Mouse (Mus musculus) adrenal gland, postnatal 36 days (tissue): ENCODE measurements around the gene Fut7. TPM values are rescaled to one million over a fixed set of nuclear protein-coding genes. Genes with fewer than 3 reads are reported as not detected.
"Not testable (repeated sequence)": the region's sequence is repeated elsewhere in the genome, so short reads cannot be mapped to it uniquely, and the experiment has no call there.

Source experiments
- DNase-seq, 2 experiments: peaks; one replicate each; pipeline ENCODE4 v3.0.0; 2021; ENCODE audit warnings: mixed read lengths in 1 of 2
- long read RNA-seq, 2 experiments: library from polyadenylated mRNA; stranded (forward); transcript quantifications; one replicate each; pipeline ENCODE4 v2.0.0; 2021; ENCODE audit warnings: borderline sequencing depth in 2 of 2
- total RNA-seq, 2 experiments: library from RNA; stranded (reverse); gene quantifications; 2 replicates each; pipeline ENCODE4 v1.2.3; 2021

Gene Fut7
- not detected for total RNA-seq
- long read RNA-seq, experiment 1, result 0 reads
- long read RNA-seq, experiment 2, result 0 reads

- DNase-seq, result peak in 1 of 2 experiments; percentile 15
Measured at GRCm38 (mm10) chr2:25422587-25423410, at the start of gene Fut7. Gene Fut7, plus strand, starts transcription at chr2:25423267.

- DNase-seq, result no peak
Measured at GRCm38 (mm10) chr2:25373431-25373830, 49.6 kb upstream of the Fut7 start.

- DNase-seq, result peak; percentile 47 to 73
Measured at GRCm38 (mm10) chr2:25376589-25376988, 46.5 kb upstream of the Fut7 start.

DNA sequence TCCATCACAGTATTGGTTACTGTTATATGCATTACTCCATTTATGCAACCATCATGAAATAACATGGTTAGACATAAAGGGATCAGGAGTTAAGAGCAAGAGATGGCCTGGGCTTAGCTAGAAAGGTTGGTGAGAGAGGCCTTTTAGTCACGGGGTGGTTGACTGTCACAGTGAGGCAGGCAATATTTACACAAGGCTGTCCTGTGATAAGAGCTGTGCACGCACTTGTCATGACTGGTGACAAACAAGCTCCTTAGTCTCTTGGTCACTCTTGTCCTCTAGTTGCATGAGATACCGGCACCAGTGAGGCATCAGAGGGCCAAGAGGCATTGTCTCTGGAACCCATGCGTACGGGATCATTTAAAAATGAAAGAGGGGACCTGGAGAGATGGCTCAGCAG lies 38.6 kb upstream of the Fut7 start:
- DNase-seq, result no peak

DNA sequence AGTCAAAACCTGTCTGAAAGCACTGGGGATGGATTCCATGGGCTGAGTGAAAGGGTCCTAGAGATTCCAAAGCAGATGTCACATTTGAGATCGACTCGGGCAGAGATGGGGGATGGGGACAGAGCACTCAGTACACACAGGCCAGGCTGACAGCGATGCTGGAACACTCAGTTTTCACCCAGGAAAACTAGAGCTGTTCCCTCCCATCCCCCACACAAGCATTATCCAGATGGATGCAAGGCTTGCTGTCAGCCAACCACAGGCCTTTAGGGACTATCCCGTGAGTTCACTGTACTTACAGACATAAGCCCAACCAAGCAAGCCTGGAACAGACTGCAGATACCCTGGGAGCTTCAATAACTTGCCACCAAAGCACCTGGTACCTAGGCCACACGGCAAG lies 31.8 kb upstream of the Fut7 start:
- DNase-seq, result no peak

- DNase-seq, result no peak
Measured at GRCm38 (mm10) chr2:25394281-25395221, 28.5 kb upstream of the Fut7 start.

GRCm38 (mm10) chr2:25395721-25396596 lies 27.1 kb upstream of the Fut7 start, which contains the start of gene Entpd2:
Gene Entpd2, plus strand, starts transcription at chr2:25395874.
- DNase-seq, result peak; percentile 39 to 50

GRCm38 (mm10) chr2:25396597-25396983 lies 26.5 kb upstream of the Fut7 start:
- DNase-seq, result no peak

GRCm38 (mm10) chr2:25397010-25397409 lies 26.1 kb upstream of the Fut7 start:
- no peak for DNase-seq

- DNase-seq, result no peak
Measured at GRCm38 (mm10) chr2:25398065-25398464, 25.0 kb upstream of the Fut7 start.

DNA sequence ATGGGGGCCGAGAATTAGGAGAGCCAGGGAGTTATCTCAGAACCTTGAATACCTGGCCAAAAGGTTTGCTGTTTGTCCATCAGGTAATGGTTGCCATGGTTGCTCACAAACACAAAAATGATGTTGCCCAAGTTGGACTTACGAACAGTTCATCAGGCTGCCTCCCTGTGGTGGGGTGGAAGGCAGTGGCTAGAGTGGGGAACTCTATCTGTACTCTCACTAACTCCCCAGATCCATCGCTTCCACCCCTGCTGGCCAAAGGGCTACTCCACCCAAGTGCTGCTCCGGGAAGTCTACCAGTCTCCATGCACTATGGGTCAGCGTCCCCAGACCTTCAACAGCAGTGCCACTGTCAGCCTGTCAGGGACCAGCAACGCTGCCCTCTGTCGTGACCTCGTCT lies 24.0 kb upstream of the Fut7 start, which contains the start of gene Npdc1:
TSS of gene Npdc1 (plus strand) at position 301 of the 400 bp plus-strand sequence.
- no peak for DNase-seq

GRCm38 (mm10) chr2:25400291-25400690 lies 22.8 kb upstream of the Fut7 start:
- DNase-seq, result no peak

DNA sequence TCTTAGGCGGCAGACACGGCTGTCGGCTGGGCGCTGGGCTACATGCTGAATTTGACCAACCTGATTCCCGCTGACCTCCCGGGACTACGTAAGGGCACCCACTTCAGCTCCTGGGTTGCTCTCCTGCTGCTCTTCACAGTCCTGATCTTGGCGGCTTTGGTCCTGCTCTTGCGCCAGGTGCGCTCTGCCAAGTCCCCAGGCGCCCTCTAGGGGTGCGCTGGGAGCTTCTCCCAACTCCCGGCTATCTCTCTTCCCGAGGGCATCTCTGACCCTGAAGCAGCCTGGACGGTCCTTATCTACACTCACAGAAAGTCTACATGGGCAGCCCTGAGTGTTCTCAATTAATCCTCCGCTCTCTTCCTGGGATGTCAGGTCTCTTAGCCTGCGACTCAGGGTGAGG lies 22.3 kb upstream of the Fut7 start:
- DNase-seq, result peak; percentile 78 to 87

DNA sequence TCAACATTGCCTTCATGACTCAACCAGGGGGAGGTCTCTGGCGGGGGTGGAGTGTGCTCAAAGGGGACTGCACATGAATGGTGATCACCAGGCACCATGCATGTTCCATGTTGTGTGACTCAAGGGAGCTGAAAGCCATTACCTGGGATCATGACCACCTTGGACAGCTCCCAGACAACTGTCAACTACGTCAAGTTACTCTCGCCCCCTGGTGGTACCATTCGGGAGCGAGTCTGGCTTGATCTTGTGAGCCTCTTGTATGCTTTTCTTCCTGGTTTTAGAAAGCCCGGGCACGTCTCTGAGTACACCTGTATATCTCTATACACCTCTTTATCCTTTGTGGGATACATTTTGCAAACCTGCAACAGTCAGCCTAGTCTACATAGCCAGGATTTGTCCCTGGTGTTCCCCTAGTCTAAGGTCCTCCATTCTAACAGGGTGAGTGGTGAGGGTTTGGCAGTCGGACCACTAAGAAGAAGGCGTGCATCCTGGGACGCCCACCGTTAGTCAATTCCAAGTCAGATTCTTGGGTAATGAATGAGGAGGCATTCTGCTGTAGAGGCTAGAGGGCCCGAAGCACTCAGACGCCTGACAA lies 20.6 kb upstream of the Fut7 start:
- DNase-seq, result peak; percentile 68 to 80

DNA sequence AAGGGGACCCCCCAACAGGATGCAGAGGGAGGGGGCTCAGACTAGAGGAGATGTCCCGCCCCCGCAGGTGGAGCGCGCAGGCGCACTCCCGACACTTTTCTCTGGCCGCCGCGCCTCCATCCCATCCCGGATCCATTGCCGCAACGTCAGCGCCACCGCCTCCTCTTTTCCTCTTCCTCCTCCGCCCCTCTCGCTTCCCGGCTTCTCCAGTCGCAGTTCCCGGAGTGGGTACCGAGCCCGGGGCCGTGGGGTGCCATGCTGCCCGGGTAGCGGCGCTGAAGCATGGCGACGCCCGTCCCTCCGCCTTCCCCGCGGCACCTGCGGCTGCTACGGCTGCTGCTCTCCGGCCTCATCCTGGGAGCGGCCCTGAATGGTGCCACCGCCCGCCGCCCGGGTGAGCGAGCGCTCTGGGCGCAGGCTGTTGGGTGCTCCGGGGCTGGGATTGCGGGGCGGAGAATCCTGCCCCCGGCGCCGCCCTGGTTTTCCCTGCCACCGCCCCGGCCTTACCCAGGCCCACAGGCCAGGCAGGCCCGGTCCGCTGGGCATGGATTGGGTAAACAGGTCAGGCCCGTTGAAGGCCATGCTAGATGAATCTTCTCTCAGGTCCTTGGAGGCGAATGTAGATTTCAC lies 20.0 kb upstream of the Fut7 start:
- DNase-seq, result peak; percentile 84 to 86

GRCm38 (mm10) chr2:25403994-25404393 lies 19.1 kb upstream of the Fut7 start:
- DNase-seq, result no peak

DNA sequence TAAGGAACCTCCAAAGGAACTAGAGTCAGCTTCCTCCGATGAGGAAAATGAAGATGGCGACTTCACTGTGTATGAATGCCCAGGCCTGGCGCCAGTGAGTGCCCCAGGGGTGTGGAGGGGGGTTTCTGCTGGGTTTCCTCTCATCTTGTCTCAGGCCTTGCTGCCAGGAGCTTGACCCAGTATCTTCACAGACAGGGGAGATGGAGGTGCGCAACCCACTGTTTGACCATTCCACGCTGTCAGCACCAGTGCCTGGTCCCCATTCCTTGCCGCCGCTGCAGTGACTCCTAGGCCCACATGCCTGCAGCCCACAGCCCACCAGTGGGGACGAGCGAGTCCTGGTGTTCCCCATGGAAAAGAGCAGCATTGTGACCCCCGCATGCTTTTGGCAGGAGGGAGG lies 14.2 kb upstream of the Fut7 start:
- DNase-seq, result no peak

DNA sequence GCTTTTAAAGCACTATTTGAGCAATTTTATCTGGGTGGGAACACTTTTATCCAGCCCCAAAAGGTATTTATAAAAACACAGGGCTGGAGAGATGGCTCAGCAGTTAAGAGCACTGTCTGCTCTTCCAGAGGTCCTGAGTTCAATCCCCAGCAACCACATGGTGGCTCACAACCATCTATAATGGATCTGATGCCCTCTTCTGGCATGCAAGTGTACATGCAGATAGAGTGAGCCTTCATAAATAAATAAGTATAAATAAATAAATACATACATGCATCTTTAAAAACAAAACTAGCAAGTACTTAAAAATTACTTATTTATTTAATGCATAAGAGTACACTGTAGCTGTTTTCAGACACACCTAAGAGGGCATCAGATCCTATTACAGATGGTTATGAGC lies 9.6 kb upstream of the Fut7 start:
- DNase-seq, result not testable (repeated sequence)

DNA sequence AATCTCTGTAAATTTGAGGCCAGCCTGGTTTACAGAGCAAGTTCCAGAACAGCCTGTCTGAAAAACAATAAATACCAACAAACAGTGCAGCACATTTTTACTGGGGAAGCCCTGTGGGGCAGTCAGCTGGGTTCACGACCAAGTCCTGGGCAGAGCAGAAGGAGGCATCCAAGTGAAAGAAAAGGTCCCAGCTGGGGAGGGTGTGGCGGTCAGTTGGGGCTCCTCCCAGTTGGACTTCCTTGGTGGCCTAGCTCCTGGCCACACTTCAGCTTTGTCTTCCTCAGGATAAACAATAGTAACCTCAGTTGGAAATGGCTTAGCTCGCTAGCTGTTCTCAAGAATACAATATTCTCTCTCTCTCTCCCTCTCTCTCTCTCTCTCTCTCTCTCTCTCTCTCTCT lies 5.6 kb upstream of the Fut7 start:
- peak in 1 of 2 experiments; percentile 37 for DNase-seq

DNA sequence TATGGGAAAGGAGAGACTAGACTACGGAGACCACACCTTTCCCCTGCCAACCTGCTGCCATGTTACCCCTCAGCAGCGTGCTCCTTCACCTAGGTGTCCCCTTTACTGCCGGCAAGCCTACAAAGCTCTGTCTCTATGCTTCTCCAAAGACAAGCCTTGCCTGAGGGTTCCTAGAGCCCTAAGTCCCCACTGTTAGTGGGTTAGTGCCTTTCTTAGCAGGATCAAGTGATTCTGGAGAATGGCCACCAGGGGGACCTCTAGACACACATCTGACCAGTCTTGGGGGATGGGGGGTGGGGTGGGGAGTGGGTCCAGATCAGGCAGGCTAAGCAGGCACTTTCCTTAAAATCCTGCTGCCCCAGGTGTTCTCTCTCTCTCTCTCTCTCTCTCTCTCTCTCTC lies 1.2 kb upstream of the Fut7 start:
- peak; percentile 46 to 68 for DNase-seq

GRCm38 (mm10) chr2:25423626-25424025 lies 559 bp downstream of the Fut7 start:
- DNase-seq, result no peak
